Mouse (Mus musculus) kidney, adult 9 months (tissue): ENCODE data around the gene Olfr1246.
"Not testable (repeated sequence)": the region's sequence is repeated elsewhere in the genome, so short reads cannot be mapped to it uniquely, and the experiment has no call there.

Experiments
- DNase-seq: peaks from one replicate; pipeline ENCODE4 v3.0.0; 2022

Olfr1246 gene

DNA sequence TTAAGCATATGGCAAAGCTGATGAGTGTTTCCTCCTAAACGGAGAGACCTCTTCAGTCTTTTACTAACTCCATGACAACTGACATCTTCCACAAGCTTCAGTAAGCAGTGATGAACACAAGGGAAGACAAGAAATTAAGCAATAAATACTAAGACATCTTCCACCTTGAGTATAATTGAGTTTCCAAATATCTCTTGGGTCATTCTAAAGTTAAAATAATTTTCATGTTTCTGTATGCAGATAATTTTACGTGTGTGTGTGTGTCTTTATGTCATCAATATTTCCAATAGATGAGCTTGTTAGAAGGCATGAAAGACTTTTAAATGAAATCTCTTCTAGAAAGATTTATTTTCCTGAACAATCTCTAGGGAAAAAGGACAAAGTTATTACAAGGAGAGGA is at the start of gene Olfr1246:
Olfr1246 (minus strand) TSS at position 101 of the 400 bp plus-strand sequence.
- no peak for DNase-seq

DNA sequence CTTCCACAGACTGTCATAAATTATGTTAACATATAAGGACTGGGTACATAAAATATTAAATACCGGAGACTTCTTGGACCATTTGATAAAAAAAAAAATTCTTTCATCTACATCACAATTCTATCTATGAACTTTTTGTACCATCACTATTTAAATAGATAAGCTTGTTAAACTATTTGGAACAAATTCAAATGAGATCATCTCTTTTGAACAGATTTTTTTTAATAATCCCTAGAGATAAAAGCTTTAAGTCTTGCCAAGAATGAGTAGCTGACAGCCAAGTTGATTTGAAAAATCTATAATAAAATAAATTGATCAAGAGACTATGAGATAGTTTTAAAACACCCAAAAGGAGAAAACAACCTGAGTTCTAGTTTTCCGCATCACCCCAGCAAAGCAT is 41.9 kb upstream of the Olfr1246 start, which contains the start of gene Olfr1249:
Olfr1249 (minus strand) TSS at position 101 of the 400 bp plus-strand sequence.
- DNase-seq = no peak

DNA sequence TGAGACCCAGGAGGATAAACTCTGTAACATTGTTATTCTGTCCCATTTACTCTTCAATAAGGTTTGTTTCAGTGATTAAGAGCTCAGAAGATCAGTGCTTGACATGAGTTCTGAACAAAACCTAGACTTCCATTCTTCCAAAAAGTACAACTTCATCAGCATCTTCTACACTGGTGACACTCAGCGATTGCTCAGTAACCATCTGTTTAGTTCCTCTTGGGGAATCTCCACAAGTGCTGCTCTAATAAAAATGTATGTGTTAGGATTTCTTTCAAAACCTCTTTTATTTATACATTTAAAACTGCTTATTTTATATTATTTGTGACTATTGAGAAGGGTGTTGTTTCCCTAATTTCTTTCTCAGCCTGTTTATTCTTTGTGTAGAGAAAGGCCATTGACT is 25.2 kb upstream of the Olfr1246 start, which contains the start of gene Olfr1248:
Olfr1248 (minus strand) TSS at position 101 of the 400 bp plus-strand sequence.
- DNase-seq = not testable (repeated sequence)

DNA sequence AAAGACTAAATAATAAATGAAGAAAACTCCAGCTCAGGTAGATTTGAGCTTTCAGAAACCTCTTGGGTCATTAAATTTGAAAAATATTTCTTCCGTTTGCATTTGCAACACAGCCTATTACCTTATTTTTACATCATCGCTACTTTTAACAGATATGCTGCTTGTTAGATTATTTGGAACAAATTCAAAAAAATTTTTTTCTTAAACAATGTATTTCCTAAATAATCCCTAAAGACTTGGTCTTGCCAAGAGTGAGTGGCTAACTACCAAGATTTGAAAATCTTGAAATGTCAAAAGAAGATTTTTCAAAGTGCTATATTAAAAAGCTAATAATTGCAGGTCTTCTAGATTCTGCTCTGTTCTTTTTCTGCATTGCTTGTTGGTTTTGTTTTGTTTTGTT is 21.1 kb upstream of the Olfr1246 start, which contains the start of gene Olfr1247:
Olfr1247 (minus strand) TSS at position 101 of the 400 bp plus-strand sequence.
- no peak for DNase-seq

DNA sequence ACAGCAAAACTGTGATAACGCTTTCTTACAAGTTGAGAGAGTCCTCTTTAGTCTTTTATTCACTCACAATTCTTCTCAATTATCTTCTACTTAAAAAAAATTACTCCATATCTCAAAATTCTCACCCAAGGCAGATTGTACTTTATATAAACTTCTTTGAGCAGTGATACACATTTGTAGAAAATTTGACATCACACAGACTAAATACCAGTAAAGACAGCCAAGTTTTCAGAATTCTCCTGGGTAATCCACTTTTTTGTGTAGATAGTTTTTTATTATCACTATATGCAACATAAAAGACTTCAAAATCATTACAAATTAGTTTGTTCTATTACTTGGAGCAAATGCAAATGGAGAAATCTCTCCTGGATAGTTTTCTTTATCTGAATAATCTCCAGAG is 14.6 kb downstream of the Olfr1246 start, which contains the start of gene Olfr1245:
Olfr1245 (minus strand) TSS at position 101 of the 400 bp plus-strand sequence.
- DNase-seq = no peak

DNA sequence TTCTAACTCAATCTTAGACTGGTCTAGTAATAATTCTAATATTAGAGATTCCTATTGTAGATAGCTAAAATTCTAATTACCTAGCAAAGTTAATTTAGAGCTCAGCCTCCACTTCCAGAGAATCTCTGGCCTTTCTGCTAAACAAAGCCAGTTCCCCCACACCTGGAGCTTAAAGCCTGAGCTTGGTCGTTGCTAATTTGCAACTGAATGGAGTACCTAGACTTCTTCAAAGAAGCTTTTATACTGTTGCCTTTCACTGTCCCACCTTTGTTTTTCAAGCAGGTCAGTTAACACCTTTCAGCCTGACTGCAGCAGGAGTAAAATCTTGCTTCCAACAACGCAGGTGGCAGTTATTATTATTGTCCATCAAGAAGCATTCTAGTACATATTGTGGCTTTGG is 30.3 kb downstream of the Olfr1246 start:
- DNase-seq = not testable (repeated sequence)

DNA sequence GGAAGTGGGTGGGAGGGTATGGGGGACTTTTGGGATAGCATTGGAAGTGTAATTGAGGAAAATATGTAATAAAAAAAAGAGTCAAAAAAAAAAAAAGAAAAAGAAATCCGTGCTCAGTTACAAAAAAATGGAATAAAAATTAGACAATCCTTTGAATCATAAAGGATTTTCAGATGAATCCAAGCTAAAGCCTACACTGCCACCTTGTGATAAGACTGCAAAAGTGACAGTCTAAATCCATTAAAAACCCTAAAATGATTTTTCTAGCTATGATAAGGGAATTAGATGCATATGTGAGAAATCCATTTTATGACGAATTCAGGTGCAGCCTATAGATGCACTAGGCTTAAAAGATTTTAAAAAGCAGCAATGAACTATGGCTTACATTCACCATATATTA is 48.4 kb downstream of the Olfr1246 start:
- DNase-seq = no peak

DNA sequence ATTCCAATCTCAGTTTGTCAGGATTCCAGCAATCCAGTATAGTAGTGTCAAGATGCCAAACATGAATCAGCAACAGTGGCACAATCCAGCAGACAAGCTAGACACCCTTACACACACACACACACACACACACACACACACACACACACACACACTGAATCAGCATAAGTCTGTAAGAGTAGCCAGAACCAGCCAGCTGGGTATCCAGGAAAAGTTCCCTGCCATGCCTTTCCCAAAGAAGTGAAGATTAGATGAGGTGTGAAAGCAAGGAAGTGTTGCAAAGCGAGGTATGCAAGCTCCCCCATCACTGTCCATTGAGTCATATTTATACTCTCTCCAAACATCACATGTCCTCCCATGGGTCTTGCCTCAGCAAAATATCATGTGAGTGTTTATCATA is 53.0 kb downstream of the Olfr1246 start:
- no peak for DNase-seq
